Mouse (Mus musculus) c-Kit-positive CD71-negative TER-119-negative erythroid progenitor cells, embryonic 14.5 days (primary cell): Measurements from ENCODE around the gene Srcin1.

Experiments used
- DNase-seq: peaks from one replicate; pipeline ENCODE4 v3.0.0-alpha.2; 2013; ENCODE audit warnings: low read depth

The Srcin1 gene

DNA sequence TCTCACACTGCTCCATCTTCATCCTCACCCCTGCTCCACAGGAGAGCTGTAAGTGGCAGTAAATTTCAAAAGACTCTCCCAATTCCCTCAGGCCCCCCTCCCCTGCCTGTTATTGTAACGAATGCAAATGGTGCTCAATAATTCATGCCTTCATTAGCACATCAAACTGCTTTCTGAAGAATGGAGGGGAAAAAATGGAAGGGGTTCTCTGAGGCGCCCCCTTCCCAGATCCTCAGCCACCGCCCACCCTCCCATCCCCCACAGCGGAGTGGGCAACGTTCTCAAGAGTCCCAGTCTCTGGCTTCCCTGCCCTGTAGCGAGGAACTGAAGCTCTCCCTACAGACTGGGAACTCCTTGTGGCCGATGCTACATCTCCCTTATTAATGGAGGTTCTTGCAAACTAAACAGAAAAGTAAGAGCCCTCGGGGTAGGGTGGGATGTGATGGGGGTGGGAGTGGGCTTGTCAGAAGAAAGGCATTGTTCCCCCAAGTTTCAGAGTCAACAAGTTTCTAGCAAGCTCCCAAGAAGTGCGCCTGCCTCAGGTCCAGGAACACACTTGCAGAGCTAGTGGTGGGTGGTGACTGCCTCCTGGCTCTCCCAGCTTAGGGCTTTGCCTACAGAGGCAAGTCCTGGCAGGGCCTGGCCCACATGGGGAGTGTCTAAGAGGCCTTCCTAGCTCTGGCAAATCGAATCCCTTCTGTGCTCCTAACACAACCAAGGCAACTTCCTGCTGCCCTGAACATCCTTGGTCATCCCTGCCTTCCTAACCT, 3.3 kb upstream of the Srcin1 start:
- DNase-seq: no peak

- no peak for DNase-seq
Observed at GRCm38 (mm10) chr11:97578286-97578685, 2.3 kb upstream of the Srcin1 start.

- peak; percentile 69 for DNase-seq
Observed at GRCm38 (mm10) chr11:97575638-97576037, 348 bp downstream of the Srcin1 start.

GRCm38 (mm10) chr11:97575075-97575474, 911 bp downstream of the Srcin1 start:
- DNase-seq: no peak

GRCm38 (mm10) chr11:97574551-97575051, 1.4 kb downstream of the Srcin1 start:
- no peak for DNase-seq

- DNase-seq: peak; percentile 20
Observed at GRCm38 (mm10) chr11:97573891-97574550, 2.0 kb downstream of the Srcin1 start.

DNA sequence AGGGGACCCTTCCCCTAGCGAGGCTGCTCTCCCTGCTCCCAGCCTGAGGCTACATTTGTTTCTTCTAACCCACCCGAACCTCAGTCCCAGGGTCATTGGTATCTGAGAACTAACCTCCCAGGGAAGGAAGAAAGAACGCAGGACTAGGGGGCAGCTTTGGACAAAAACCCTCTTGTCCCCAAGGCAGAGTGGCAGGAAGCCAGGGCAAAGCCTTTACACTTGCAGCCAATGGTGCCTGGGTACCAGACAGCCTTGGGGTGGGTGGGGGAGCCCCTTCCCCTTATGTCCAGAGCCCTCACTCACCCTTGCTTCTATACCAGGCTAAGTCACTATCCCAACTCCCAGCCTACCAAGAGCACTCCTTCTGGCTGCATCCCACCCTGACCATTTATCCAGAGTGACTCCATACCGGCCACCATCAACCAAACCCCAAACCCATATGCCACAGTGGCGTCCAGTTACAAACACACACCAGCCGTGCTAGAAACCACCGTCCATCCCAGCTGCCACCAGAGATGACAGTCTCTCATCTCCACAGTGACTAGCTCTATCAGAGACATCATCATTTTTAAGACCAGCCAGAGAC, 3.0 kb downstream of the Srcin1 start:
- no peak for DNase-seq

DNA sequence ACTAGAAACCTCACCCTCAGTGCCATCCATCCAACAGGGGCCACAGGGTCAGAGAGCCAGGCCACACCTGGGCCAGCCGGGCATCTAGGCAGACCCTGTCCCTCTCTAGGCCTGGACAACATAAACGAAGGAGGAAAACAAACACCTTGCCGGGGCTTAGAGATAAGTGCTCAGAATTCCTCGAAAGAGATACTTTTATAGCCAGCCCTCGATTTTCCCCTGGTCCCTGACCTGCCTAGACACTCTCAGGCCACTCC, 4.0 kb downstream of the Srcin1 start:
- DNase-seq: no peak

DNA sequence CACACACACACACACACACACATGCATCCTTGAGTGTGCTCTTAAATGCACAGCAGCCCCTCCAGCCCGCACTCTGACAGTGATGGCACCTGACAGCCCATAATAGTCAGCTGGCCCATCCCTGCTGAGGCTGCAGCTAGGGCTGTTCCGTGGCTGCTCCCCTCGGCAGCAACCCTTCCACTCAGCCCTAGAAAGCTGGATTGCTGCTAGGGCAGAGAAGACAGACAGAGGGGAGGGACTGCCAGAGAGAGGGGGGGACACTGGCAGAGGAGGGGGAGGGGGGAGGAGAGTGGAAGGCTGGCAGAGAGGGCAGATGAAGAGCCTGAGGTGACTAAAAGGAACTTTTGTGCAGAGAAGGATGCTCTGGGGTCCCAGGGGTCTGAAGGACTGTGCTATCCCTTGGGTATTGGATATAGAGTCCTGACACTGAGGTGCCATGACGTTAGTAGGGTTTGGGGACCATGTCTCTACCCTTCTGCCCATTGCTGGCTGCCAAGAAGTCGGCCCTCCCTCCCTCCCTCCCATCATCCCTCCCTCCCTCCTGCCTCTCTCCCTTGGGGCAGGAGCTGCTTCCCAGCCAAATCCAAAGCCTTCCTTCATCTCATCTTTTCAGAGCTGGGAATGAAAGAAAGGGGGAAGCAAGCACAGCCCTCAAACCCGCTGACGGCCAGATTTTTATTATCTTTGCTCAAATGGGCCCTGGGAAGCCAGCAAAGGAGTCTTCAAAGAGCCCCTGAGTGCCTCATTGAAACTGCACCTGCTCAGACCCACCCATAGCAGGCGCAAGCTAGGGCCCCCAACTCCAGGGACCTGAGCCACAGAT, 4.5 kb downstream of the Srcin1 start:
- DNase-seq: no peak

DNA sequence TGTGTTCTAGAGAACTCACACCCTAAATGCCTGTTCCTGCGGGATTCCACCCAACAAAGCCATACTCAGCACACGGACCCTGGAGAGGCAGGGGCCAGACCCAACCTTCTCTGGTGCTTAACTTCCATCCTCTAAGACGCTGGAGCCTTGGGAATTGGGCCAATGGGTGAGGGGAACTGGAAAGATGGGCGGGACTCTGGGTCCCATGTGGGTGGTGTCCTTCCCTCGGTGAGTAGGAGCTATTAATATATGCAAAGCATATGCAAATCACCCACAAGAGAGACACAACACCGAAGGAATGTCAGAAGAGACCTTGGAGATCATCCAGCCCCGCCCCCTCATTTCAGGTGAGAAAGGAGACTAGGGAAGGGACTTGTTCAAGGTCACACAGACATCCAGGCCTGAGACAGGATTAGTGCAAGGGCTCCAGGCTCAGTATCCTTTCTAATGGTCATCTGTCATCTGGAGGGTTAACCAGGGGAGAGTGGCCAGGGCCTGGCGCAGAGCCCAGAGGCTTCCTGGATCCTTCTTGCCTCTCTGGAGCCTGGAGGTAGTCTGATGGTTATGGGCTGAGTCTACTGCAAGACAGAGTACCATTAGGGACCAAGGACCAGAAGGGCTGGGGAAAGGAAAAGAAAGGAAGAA, 5.4 kb downstream of the Srcin1 start:
- no peak for DNase-seq

DNA sequence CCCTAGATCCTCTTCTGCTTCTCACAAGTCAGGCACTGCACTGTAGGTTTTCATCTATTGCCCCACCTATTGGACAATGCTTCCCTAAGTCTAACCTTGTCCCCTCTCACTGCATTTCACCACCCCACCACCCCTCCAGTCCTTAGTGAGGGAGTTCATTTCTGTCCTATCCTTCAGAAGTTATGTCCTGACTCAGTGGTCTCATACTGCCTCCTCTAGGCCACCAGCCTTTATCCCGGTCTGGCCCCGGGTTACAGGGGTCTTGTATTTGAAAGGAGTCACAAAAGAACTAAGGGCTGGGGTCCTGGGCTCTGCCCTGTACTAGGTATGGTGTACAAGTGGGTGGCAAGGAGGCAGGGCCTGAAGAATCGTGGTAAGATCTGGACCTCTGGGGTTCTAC, 6.2 kb downstream of the Srcin1 start:
- DNase-seq: no peak

GRCm38 (mm10) chr11:97569301-97569724, 6.7 kb downstream of the Srcin1 start:
- DNase-seq: no peak

DNA sequence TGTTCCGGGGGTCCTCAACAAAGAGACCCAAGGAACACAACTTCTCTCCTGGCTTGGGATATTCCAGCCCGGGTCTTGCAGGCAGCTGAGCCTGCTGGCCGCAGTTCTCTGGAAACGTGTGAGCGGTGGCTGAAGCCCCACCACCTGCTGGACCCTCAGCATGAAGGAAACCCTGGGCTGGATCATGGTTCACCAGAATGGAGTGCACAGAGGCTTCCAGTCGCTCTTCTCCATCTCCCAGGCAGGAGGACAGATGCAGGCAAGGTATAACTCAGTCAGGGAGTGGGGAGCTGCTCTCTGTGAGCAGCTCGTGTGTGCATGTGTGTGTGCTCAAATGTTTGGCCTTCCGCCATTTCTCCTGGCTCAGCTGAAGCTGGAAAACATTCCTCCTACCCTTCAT, 7.3 kb downstream of the Srcin1 start:
- peak; percentile 63 for DNase-seq

DNA sequence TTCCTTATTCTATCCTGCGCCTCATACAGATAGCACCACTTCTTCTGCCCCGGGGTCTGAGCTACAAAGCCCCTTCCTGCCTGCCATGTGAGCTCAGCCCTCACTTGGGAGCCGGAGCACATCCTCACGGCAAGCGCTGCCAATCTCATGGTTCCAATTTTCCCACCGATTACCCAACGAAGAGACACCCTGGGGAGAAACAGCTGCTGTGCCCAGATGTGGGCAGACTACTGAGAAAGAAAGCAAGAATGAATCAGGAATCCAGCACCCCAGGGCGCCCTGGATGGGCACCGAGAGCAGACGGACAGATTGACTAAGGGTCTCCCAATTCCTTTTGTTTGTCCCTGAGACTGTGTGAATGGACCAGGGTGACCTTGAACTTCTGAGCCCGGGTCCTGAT, 8.5 kb downstream of the Srcin1 start:
- DNase-seq: no peak

DNA sequence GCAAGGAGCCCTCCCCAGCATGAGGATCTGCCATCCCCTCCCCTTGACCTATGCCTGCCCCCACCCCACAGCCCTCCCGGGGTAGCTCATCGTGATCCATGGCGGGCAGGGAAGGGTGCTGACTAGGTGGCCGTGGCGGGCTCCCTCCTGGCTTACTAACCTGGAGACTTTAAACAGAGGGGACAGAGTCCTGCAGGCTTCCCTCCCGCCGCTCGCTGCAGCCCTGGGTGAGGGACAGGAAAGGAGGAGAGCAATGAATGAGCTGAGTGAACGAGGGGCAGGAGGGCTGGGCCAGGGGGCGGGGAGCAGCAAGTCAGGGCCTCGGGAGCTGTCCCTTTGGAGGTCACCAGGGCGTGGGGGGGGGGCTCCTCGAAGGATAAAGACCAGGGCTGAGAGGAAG, 9.4 kb downstream of the Srcin1 start:
- no peak for DNase-seq

DNA sequence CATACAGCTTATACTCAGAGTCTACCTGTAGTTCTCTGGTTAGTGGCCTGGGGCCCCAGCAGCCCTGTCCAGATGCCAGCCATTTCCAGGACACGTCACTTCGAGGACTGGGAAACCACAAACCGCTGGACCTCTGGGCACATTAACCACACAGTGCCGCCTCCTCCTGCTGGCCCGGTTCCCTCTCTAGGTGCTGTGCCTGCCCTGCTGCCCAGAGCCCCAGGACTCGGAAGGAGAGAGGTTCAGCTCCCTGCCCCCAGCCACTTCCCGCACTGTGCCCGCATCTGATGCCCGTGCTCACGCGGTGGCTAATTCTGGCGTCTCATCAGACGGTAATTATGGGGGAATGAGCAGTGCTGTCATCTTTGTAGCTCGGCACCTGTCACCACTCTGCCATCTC, 12.3 kb downstream of the Srcin1 start:
- DNase-seq: no peak

- DNase-seq: no peak
Observed at GRCm38 (mm10) chr11:97562536-97562935, 13.4 kb downstream of the Srcin1 start.

DNA sequence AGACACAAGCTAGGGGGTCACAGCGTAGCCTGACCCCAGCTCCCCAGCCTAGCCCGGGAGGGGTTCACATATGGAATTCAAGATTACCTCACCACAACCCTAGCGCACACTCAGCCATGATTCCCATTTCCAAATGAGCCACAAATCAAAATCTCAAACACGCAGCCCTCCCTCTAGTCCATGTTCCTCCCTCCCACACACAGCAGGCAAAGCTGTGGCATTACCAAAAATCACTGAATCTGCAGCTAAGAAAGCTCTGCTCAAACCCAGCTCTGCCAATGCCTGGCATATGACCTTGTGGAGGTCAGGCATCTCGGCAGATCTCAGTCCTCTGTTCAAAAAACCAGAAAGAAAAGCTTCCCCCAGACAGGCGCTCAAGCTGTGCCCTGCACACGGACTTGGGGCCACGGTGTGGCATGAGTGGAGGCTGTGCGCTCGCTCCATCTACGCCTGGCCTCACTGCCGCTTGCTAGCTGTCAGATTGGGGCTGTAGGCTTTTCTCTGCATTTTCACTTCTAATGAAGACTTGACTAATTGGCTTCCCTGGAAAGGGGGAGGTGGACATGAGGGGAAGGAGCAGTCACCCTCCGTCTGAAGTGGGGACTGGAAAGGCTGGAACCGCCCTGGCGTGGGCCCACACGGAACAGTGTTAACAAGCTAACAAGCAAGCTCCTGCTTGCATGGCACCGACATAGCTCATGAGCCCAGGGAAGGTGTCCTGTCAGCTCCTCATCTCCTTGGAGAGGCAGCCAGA, 15.6 kb downstream of the Srcin1 start:
- no peak for DNase-seq

DNA sequence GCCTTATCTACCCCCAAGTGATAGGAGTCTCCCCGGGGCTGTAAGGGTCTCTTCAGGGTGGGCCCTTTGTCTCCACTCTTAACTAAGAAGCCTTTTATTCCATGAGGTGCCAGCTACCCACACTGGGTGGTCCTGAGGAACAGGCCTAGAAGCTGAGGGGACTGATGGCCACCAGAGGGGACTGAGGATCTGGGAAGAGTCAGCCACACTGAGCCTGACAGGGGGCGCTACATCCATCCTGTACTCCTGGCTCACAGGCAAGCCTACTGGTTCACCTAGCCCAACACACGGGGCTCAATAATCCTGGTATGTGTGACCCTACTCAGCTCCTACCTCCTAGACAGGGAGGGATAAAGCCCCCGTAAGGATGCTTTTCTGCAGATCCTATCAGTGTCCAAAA, 16.4 kb downstream of the Srcin1 start:
- peak; percentile 36 for DNase-seq

GRCm38 (mm10) chr11:97557885-97558284, 18.1 kb downstream of the Srcin1 start:
- DNase-seq: no peak
